Mouse (Mus musculus) midbrain, embryonic 11.5 days (tissue): ENCODE data around the gene BC034090. TPM values are rescaled to one million over a fixed set of nuclear protein-coding genes. Genes with fewer than 3 reads are reported as not detected.

Experiments used
- ATAC-seq: fragments of 200-750 bp; cut with Nextera tagmentation; 2 replicates; pipeline ENCODE4 v1.8.0; 2017; ENCODE audit warnings: moderate TSS enrichment, moderate library complexity; ENCODE audit not compliant: low FRiP score
- DNase-seq: peaks from one replicate; pipeline ENCODE4 v3.0.0; 2015; ENCODE audit warnings: low spot score; ENCODE audit errors: missing footprints
- H3K27ac ChIP-seq: fragments of 300-500 bp; sonication (generic); 2 replicates; pipeline ENCODE4 v1.5.1; 2014; ENCODE audit warnings: low read depth, low read length
- H3K27me3 ChIP-seq: fragments of 300-500 bp; sonication (generic); 2 replicates; pipeline ENCODE4 v1.6.1; 2014; ENCODE audit warnings: mild to moderate bottlenecking, low read length, moderate library complexity, mixed read lengths; ENCODE audit not compliant: control insufficient read depth, insufficient read depth
- H3K36me3 ChIP-seq: fragments of 300-500 bp; sonication (generic); 2 replicates; pipeline ENCODE4 v1.6.1; 2014; ENCODE audit warnings: mild to moderate bottlenecking, low read length, moderate library complexity, mixed read lengths; ENCODE audit not compliant: control insufficient read depth, insufficient read depth
- H3K4me1 ChIP-seq: fragments of 300-500 bp; sonication (generic); 2 replicates; pipeline ENCODE4 v1.6.1; 2014; ENCODE audit warnings: low read length; ENCODE audit not compliant: control insufficient read depth, insufficient read depth
- H3K4me2 ChIP-seq: fragments of 300-500 bp; sonication (generic); 2 replicates; pipeline ENCODE4 v1.6.1; 2014; ENCODE audit warnings: mild to moderate bottlenecking, moderate library complexity
- H3K4me3 ChIP-seq: fragments of 300-500 bp; sonication (generic); 2 replicates; pipeline ENCODE4 v1.5.1; 2014; ENCODE audit warnings: low read depth, low read length
- H3K9ac ChIP-seq: fragments of 300-500 bp; sonication (generic); 2 replicates; pipeline ENCODE4 v1.6.1; 2014; ENCODE audit warnings: low read length
- H3K9me3 ChIP-seq: fragments of 300-500 bp; sonication (generic); 2 replicates; pipeline ENCODE4 v1.6.1; 2016; ENCODE audit warnings: low read length; ENCODE audit not compliant: control insufficient read depth
- WGBS: fragments of 180-500 bp; shearing (Covaris S2); extraction: QIAGEN DNeasy Blood & Tissue Kit; methylation state at CpG from one replicate; pipeline ENCODE4 v1.1.7; 2014; 5-methylcytosine and 5-hydroxymethylcytosine counted together
- polyA plus RNA-seq: library from polyadenylated mRNA; unstranded; fragments of >200 nt; fragmentation: Nextera tagmentation; extraction: Ambion mirVana; gene quantifications from 2 replicates; pipeline ENCODE4 v1.2.1, GENCODE M21; 2014

BC034090 gene
- polyA plus RNA-seq, 1 experiment from 2014 or later, result 2.7 TPM

DNA sequence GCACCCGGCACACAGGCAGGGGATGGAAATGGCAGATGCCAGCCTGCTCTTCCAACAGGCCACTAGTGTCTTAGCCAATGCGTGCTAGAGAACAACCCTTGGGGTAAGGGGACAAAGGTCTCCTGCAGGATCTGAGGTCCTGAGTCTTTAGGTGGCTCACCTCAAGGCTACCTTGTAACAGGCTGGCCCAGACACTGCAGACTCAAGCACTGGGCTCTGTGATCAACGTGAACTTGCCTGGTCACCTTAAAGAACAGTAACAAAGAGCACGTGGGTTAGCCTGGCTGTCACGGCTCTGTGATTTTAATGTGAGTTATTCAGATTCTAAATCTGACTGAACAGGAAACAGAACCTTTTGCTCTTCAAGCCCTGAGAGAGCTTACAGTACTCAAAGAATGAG is 6.1 kb downstream of the BC034090 start:
- ATAC-seq, result no peak
- DNase-seq, result no peak
- Histone ChIP-seq H3K9me3 (no peaks in the 10 kb centered on the region), H3K4me3 (no peak overlapping the region), H3K9ac (no peak overlapping the region), H3K27me3 (no peaks in the 10 kb centered on the region; the same call in 1 of the 2 replicates), H3K27ac (no peak overlapping the region), H3K4me1 (peaks cover 38% of the 10 kb centered on the region), H3K4me2 (no peak overlapping the region), H3K36me3 (no peaks in the 10 kb centered on the region; the same call in 1 of the 2 replicates)
- 92% methylated on average over 5 of the region's 5 CpGs for WGBS

DNA sequence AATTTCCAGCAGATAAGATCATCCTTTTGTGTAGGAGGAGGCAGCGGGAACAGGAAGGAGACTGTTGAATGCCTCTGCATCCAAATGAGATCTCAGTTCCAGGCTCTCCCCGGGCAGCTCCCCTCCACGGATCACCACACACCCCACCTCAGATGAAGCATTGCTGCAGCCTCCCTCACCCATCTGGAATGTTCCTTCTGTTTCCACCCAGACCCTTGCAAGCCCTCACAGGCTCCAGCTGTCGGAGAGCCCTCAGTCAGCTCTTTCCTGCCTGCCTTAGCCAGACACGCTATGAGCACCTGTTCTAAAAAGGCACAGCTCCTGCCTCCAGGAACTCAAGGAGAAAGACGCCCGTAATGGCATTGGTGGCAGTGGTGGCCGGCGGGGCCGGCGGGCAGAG is 6.9 kb downstream of the BC034090 start:
- no peaks in the 10 kb centered on the region for H3K9me3 ChIP-seq
- H3K4me1 ChIP-seq, result peaks cover 46% of the 10 kb centered on the region
- no peaks in the 10 kb centered on the region; the same call in 1 of the 2 replicates for H3K36me3 ChIP-seq
- WGBS, result 72% methylated on average over 11 of the region's 11 CpGs
- no peak for ATAC-seq
- no peak overlapping the region for H3K4me2 ChIP-seq
- H3K9ac ChIP-seq, result no peak overlapping the region
- no peak overlapping the region for H3K4me3 ChIP-seq
- DNase-seq, result no peak
- no peaks in the 10 kb centered on the region; the same call in 1 of the 2 replicates for H3K27me3 ChIP-seq
- H3K27ac ChIP-seq, result no peak overlapping the region

DNA sequence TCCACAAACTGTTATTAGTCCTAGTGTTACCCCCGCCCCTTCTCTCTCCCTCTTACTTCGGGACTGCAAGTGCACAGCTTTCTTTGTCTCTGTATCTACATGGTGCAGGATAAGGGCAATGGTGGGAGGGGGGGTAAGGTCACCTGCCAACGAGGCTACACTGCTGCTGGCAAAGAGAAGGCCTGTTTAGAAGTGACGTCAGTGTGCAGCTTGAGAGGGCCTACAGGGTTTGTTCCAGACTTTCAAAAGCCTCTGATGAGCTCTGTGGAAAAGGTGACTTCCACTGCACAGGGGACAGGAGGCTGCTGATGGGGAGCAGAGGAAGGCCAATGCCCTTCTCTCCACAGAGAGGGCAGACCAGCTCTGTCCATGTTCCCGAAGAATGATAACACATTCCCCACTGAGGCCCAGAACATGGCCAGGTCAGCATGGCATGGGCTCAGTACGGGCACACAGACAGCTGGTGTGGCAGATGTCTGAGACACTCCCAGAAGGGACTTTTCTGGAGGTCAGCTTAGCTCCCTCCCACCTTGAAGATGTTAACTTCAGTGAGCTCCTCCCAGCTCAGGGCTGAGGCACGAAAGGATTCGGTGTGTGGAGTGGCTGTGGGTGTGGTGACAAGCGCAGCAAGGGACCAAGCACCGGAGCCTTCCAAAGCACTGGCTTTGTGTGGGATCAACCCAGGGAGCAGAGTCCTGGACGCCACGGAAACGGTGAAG is 7.8 kb downstream of the BC034090 start:
- ATAC-seq, result no peak
- DNase-seq, result peak; percentile 88
- no peaks in the 10 kb centered on the region for H3K9me3 ChIP-seq
- H3K4me3 ChIP-seq, result no peak overlapping the region
- WGBS, result 40% methylated on average over 13 of the region's 13 CpGs
- H3K4me1 ChIP-seq, result peaks cover 48% of the 10 kb centered on the region
- no peaks in the 10 kb centered on the region for H3K27me3 ChIP-seq
- no peak overlapping the region for H3K4me2 ChIP-seq
- no peaks in the 10 kb centered on the region; the same call in 1 of the 2 replicates for H3K36me3 ChIP-seq
- H3K9ac ChIP-seq, result peak overlapping the region; percentile 25; the same call in 1 of the 2 replicates
- no peak overlapping the region for H3K27ac ChIP-seq

DNA sequence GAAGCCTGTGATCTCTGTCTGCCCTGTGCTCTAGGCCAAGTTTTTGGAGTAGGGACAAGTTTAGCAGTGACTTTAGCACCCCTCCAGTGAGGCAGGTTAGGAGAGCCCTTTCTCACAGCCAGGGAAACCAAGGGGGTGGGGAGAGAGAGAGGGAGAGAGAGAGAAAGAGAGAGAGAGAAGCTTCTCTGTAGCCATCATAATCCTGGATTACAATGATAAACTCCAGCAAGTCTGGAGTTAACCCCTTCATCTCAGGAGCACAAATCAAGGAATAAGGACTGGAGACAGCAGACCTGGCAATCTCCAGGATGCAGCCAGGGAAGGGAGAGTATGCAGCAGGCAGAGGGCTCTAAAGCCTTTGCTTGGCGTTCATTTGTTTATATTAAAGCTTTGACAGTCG is 8.6 kb downstream of the BC034090 start:
- Histone ChIP-seq H3K4me1 (peaks cover 48% of the 10 kb centered on the region), H3K36me3 (no peaks in the 10 kb centered on the region; the same call in 1 of the 2 replicates), H3K27me3 (no peaks in the 10 kb centered on the region), H3K27ac (no peak overlapping the region), H3K4me3 (no peak overlapping the region), H3K9me3 (no peaks in the 10 kb centered on the region), H3K9ac (no peak overlapping the region), H3K4me2 (no peak overlapping the region)
- no peak for ATAC-seq
- DNase-seq, result peak; percentile 89
- 33% methylated on average over 2 of the region's 2 CpGs for WGBS

DNA sequence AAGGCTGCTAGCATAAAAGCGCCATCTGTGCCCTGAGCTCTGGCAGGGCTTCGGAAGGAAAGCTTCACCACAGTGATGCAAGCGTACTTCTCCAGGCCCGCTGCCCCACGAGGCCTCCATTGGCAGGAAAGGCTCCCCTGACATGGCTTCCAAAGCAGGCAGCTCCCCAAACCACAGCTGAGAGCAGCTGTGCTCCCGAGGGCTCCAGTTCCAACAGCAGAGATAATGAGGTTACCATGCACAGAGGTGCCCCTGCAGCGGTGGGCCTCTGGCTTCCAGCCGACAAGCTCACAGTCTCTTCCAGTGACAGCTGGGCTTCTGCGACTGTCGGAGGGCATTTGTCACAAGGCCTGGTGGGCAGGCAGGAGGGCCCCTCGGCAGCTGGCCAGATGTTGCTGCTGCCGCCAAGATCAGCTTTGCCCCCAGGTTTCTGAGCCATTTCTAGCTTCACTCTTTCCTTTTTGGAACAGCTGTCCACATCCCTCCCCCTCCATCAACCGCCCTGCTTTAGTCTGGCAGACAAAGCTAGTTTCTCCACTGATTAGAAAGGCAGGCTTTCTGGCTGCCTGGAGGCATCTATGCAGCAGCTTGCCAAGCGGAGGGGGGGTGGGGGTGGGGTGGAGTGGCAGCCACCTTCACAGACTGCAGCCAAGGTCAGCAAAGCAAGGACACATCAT is 10.2 kb downstream of the BC034090 start:
- peaks cover 60% of the 10 kb centered on the region for H3K4me1 ChIP-seq
- no peaks in the 10 kb centered on the region; the same call in 1 of the 2 replicates for H3K36me3 ChIP-seq
- H3K27ac ChIP-seq, result peak overlapping the region; percentile 79
- no peaks in the 10 kb centered on the region for H3K27me3 ChIP-seq
- no peak overlapping the region for H3K4me3 ChIP-seq
- peak overlapping the region; percentile 2; the same call in 1 of the 2 replicates for H3K4me2 ChIP-seq
- 23% methylated on average over 14 of the region's 14 CpGs for WGBS
- no peaks in the 10 kb centered on the region for H3K9me3 ChIP-seq
- DNase-seq, result peak; percentile 92
- H3K9ac ChIP-seq, result peak overlapping the region; percentile 46
- ATAC-seq, result peak; percentile 13; the same call in 1 of the 2 replicates

DNA sequence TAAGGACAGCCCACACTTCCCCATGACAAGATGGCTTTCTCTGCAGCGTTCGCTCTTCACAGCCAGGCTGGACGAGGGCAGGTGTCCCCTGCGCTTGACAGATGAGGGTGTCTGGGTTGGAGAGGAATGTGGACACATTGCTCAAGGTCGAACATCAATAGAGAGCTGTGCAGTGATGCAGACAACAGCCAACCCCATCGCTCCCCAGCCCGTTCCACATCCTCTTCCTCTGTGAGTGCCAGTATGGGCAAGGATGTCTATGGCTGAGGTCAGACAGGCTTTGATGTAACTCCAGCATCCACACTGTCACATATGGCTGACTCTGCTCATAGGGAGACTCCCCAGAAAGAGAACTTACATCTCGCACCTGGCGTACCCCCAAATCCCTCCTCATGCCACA is 10.9 kb downstream of the BC034090 start:
- no peaks in the 10 kb centered on the region; the same call in 1 of the 2 replicates for H3K36me3 ChIP-seq
- DNase-seq (no peak), ATAC-seq (no peak)
- no peaks in the 10 kb centered on the region for H3K9me3 ChIP-seq
- H3K27me3 ChIP-seq, result no peaks in the 10 kb centered on the region
- peak overlapping the region; percentile 79; the same call in 1 of the 2 replicates for H3K27ac ChIP-seq
- no peak overlapping the region for H3K4me2 ChIP-seq
- H3K9ac ChIP-seq, result peak overlapping the region; percentile 46
- no peak overlapping the region for H3K4me3 ChIP-seq
- 86% methylated on average over 9 of the region's 9 CpGs for WGBS
- peaks cover 58% of the 10 kb centered on the region for H3K4me1 ChIP-seq

DNA sequence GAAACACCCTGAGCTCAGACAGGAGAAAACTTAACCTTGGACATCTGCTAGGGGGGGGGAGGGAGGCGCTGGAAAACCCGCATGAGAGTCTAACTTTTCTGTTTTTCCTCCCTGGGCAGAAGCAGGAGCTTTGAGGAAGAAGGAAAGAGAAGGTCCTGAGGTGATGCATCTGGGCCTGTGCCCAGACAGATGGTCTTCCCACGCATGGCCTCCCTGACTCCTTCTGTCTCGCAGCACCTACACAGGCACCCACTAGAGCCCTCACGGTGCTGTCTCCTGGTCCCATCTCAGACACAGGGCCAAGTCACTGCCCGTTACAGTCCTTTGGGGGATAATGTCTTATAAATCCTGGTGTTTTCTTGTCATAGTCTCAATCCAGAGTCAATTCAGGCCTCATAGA is 11.5 kb downstream of the BC034090 start:
- Histone ChIP-seq H3K4me1 (peaks cover 54% of the 10 kb centered on the region), H3K27ac (peak overlapping the region; percentile 44), H3K36me3 (no peaks in the 10 kb centered on the region), H3K4me2 (no peak overlapping the region), H3K9me3 (no peaks in the 10 kb centered on the region), H3K27me3 (no peaks in the 10 kb centered on the region), H3K9ac (peak overlapping the region; percentile 40; the same call in 1 of the 2 replicates), H3K4me3 (no peak overlapping the region)
- 69% methylated on average over 6 of the region's 6 CpGs for WGBS
- DNase-seq, result no peak
- no peak for ATAC-seq

DNA sequence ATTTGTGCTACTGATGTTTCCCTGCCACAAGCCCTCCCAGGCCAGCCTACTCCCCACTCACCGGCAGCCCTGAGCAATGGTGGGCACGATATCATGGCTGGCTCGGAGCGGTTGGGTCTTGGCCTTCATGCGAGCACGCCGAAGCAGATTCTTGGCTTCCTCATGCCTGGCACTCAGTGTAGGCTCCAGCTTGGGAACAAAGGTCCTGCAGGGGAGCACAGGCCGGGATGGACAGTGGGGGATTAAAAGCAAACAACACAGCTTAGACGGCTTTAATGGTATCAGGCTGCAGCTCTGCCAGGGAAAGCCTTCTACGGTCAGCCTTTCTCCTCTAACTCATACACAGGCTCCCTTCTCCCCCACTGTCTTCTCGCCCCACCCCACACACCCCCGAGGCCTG is 11.9 kb downstream of the BC034090 start:
- ATAC-seq (no peak), DNase-seq (no peak)
- Histone ChIP-seq H3K9me3 (no peaks in the 10 kb centered on the region), H3K27me3 (no peaks in the 10 kb centered on the region), H3K36me3 (no peaks in the 10 kb centered on the region), H3K27ac (peak overlapping the region; percentile 44), H3K4me2 (no peak overlapping the region), H3K4me1 (peaks cover 54% of the 10 kb centered on the region), H3K4me3 (no peak overlapping the region), H3K9ac (peak overlapping the region; percentile 40)
- 40% methylated on average over 12 of the region's 12 CpGs for WGBS
